Mouse (Mus musculus): ENCODE measurements around the gene Ccdc83. TPM values are rescaled to one million over a fixed set of nuclear protein-coding genes. Genes with fewer than 3 reads are reported as not detected.

Gene Ccdc83
- polyA plus RNA-seq (2015; fragmentation: Nextera tagmentation; extraction: Ambion mirVana), result not detected in 2 replicates

- H3K9me3 ChIP-seq, result no peaks in the 10 kb centered on the region
- no peaks in the 10 kb centered on the region for H3K36me3 ChIP-seq
- H3K9ac ChIP-seq (replicated peaks), result 0 out of 2 replicates have a peak within 1 kb of the TSS, but pooled peaks have one; percentile 26
- WGBS, result 6% methylated on average over 28 of the region's 28 CpGs
- peak within 1 kb of the TSS; percentile 45 for H3K4me2 ChIP-seq (replicated peaks)
- H3K27me3 ChIP-seq, result no peaks in the 10 kb centered on the region
- H3K4me3 ChIP-seq, result peak within 1 kb of the TSS; percentile 20
- H3K27ac ChIP-seq (replicated peaks), result no peak within 1 kb of the TSS
- H3K4me1 ChIP-seq, result peaks cover 18% of the 10 kb centered on the region
- ATAC-seq (replicated peaks), result peak; percentile 80
Observed at GRCm38 (mm10) chr7:90265289-90265970, at the start of gene Ccdc83. Ccdc83 (minus strand) TSS chr7:90265777.

- ATAC-seq (replicated peaks), result no peak
- Histone ChIP-seq H3K4me2 (replicated peaks) (no peak overlapping the region), H3K36me3 (no peaks in the 10 kb centered on the region), H3K27me3 (no peaks in the 10 kb centered on the region), H3K9me3 (no peaks in the 10 kb centered on the region), H3K4me3 (no peak overlapping the region), H3K9ac (replicated peaks) (no peak overlapping the region), H3K4me1 (no peaks in the 10 kb centered on the region), H3K27ac (replicated peaks) (no peak overlapping the region)
- 87% methylated on average over 3 of the region's 3 CpGs for WGBS
Observed at GRCm38 (mm10) chr7:90313421-90313820, 47.8 kb upstream of the Ccdc83 start.

- H3K27ac ChIP-seq (replicated peaks), result no peak overlapping the region
- ATAC-seq (replicated peaks), result no peak
- H3K36me3 ChIP-seq, result no peaks in the 10 kb centered on the region
- 85% methylated on average over 7 of the region's 7 CpGs for WGBS
- no peaks in the 10 kb centered on the region for H3K27me3 ChIP-seq
- H3K4me3 ChIP-seq, result no peak overlapping the region
- no peak overlapping the region for H3K4me2 ChIP-seq (replicated peaks)
- H3K9me3 ChIP-seq, result no peaks in the 10 kb centered on the region
- H3K4me1 ChIP-seq, result no peaks in the 10 kb centered on the region
- no peak overlapping the region for H3K9ac ChIP-seq (replicated peaks)
Observed at GRCm38 (mm10) chr7:90312151-90312883, 46.7 kb upstream of the Ccdc83 start.

GRCm38 (mm10) chr7:90308003-90308402 is 42.4 kb upstream of the Ccdc83 start:
- Histone ChIP-seq H3K27me3 (no peaks in the 10 kb centered on the region), H3K4me1 (peaks cover 2% of the 10 kb centered on the region), H3K4me3 (no peak overlapping the region), H3K9me3 (no peaks in the 10 kb centered on the region), H3K9ac (replicated peaks) (no peak overlapping the region), H3K4me2 (replicated peaks) (no peak overlapping the region), H3K36me3 (no peaks in the 10 kb centered on the region), H3K27ac (replicated peaks) (no peak overlapping the region)
- WGBS, result 75% methylated on average over 6 of the region's 6 CpGs
- ATAC-seq (replicated peaks), result no peak

GRCm38 (mm10) chr7:90306968-90307367 is 41.4 kb upstream of the Ccdc83 start:
- Histone ChIP-seq H3K4me3 (no peak overlapping the region), H3K36me3 (no peaks in the 10 kb centered on the region), H3K9ac (replicated peaks) (no peak overlapping the region), H3K4me1 (peaks cover 11% of the 10 kb centered on the region), H3K27ac (replicated peaks) (no peak overlapping the region), H3K9me3 (no peaks in the 10 kb centered on the region), H3K27me3 (peaks cover 3% of the 10 kb centered on the region; the same call in 1 of the 2 replicates), H3K4me2 (replicated peaks) (no peak overlapping the region)
- ATAC-seq (replicated peaks), result no peak
- 85% methylated on average over 1 of the region's 1 CpGs for WGBS

GRCm38 (mm10) chr7:90306079-90306478 is 40.5 kb upstream of the Ccdc83 start:
- Histone ChIP-seq H3K4me2 (replicated peaks) (no peak overlapping the region), H3K4me1 (peaks cover 11% of the 10 kb centered on the region), H3K27ac (replicated peaks) (no peak overlapping the region), H3K27me3 (peaks cover 3% of the 10 kb centered on the region; the same call in 1 of the 2 replicates), H3K9ac (replicated peaks) (no peak overlapping the region), H3K9me3 (no peaks in the 10 kb centered on the region), H3K36me3 (no peaks in the 10 kb centered on the region), H3K4me3 (no peak overlapping the region)
- no peak for ATAC-seq (replicated peaks)
- 3% methylated on average over 3 of the region's 3 CpGs for WGBS

- Histone ChIP-seq H3K4me2 (replicated peaks) (peak overlapping the region; percentile 100), H3K36me3 (no peaks in the 10 kb centered on the region), H3K9me3 (no peaks in the 10 kb centered on the region), H3K4me1 (peaks cover 11% of the 10 kb centered on the region), H3K27ac (replicated peaks) (no peak overlapping the region), H3K9ac (replicated peaks) (peak overlapping the region; percentile 66), H3K4me3 (peak overlapping the region; percentile 67), H3K27me3 (peaks cover 3% of the 10 kb centered on the region; the same call in 1 of the 2 replicates)
- peak; percentile 32; the same call in 1 of the 2 replicates for ATAC-seq (replicated peaks)
- 4% methylated on average over 27 of the region's 27 CpGs for WGBS
Observed at GRCm38 (mm10) chr7:90302647-90303552, 37.3 kb upstream of the Ccdc83 start.

- Histone ChIP-seq H3K4me2 (replicated peaks) (peak within 1 kb of the TSS; percentile 100), H3K4me3 (peak within 1 kb of the TSS; percentile 67), H3K27me3 (peaks cover 3% of the 10 kb centered on the region; the same call in 1 of the 2 replicates), H3K4me1 (peaks cover 11% of the 10 kb centered on the region), H3K27ac (replicated peaks) (no peak within 1 kb of the TSS), H3K36me3 (no peaks in the 10 kb centered on the region), H3K9me3 (no peaks in the 10 kb centered on the region), H3K9ac (replicated peaks) (peak within 1 kb of the TSS; percentile 66)
- under 1% methylated on average over 43 of the region's 43 CpGs for WGBS
- peak; percentile 89 for ATAC-seq (replicated peaks)
Observed at GRCm38 (mm10) chr7:90301942-90302646, 36.5 kb upstream of the Ccdc83 start, which contains the start of gene Sytl2. Sytl2 (plus strand) TSS chr7:90302252.

- Histone ChIP-seq H3K4me1 (no peaks in the 10 kb centered on the region), H3K4me2 (replicated peaks) (no peak overlapping the region), H3K9me3 (no peaks in the 10 kb centered on the region), H3K4me3 (no peak overlapping the region), H3K36me3 (no peaks in the 10 kb centered on the region), H3K9ac (replicated peaks) (no peak overlapping the region), H3K27ac (replicated peaks) (no peak overlapping the region), H3K27me3 (no peaks in the 10 kb centered on the region)
- no peak for ATAC-seq (replicated peaks)
- 85% methylated on average over 6 of the region's 6 CpGs for whole genome bisulfite sequencing
Observed at GRCm38 (mm10) chr7:90291885-90292284, 26.3 kb upstream of the Ccdc83 start.

- H3K36me3 ChIP-seq, result no peaks in the 10 kb centered on the region
- H3K9ac ChIP-seq (replicated peaks), result no peak overlapping the region
- no peaks in the 10 kb centered on the region for H3K4me1 ChIP-seq
- H3K9me3 ChIP-seq, result no peaks in the 10 kb centered on the region
- WGBS, result 88% methylated on average over 7 of the region's 7 CpGs
- no peak overlapping the region for H3K27ac ChIP-seq (replicated peaks)
- H3K4me3 ChIP-seq, result no peak overlapping the region
- no peak for ATAC-seq (replicated peaks)
- no peaks in the 10 kb centered on the region for H3K27me3 ChIP-seq
- H3K4me2 ChIP-seq (replicated peaks), result no peak overlapping the region
Observed at GRCm38 (mm10) chr7:90284793-90285192, 19.2 kb upstream of the Ccdc83 start.

- no peaks in the 10 kb centered on the region for H3K27me3 ChIP-seq
- H3K9ac ChIP-seq (replicated peaks), result no peak overlapping the region
- H3K36me3 ChIP-seq, result no peaks in the 10 kb centered on the region
- H3K4me3 ChIP-seq, result no peak overlapping the region
- ATAC-seq (replicated peaks), result no peak
- no peaks in the 10 kb centered on the region for H3K4me1 ChIP-seq
- no peak overlapping the region for H3K27ac ChIP-seq (replicated peaks)
- WGBS, result 95% methylated on average over 1 of the region's 1 CpGs
- H3K9me3 ChIP-seq, result no peaks in the 10 kb centered on the region
- H3K4me2 ChIP-seq (replicated peaks), result no peak overlapping the region
Observed at GRCm38 (mm10) chr7:90282786-90283185, 17.2 kb upstream of the Ccdc83 start.

Data from forebrain, embryonic 15.5 days (tissue).